Mouse (Mus musculus) stomach, postnatal 0 days (tissue): ENCODE measurements at regions not wholly inside any gene's neighbourhood (a gene's known extent, or its start where the extent isn't known, plus 50 kb on each side); places are given as distances from the start of the nearest gene placed in this dataset.
A peak's percentile ranks its signal among the peaks of the same experiment; 100 is the strongest.

ENCODE experiments used
- ATAC-seq: fragments of 200-750 bp; cut with Nextera tagmentation; 2 replicates; pipeline ENCODE4 v1.8.0; 2017; ENCODE audit not compliant: low FRiP score, low TSS enrichment
- DNase-seq: peaks from one replicate; pipeline ENCODE4 v3.0.0-alpha.2; 2016; ENCODE audit warnings: low spot score
- H3K27ac ChIP-seq: fragments of 300-500 bp; sonication (generic); replicated peaks from 2 replicates; pipeline ENCODE4 v1.5.1; 2014; ENCODE audit warnings: mild to moderate bottlenecking, control low read depth
- H3K27me3 ChIP-seq: fragments of 300-500 bp; sonication (generic); 2 replicates; pipeline ENCODE4 v1.6.1; 2014; ENCODE audit warnings: low read length; ENCODE audit not compliant: control insufficient read depth, insufficient read depth
- H3K36me3 ChIP-seq: fragments of 300-500 bp; sonication (generic); 2 replicates; pipeline ENCODE4 v1.6.1; 2014; ENCODE audit warnings: low read length, mixed read lengths; ENCODE audit not compliant: control insufficient read depth, insufficient read depth
- H3K4me1 ChIP-seq: fragments of 300-500 bp; sonication (generic); replicated peaks from 2 replicates; pipeline ENCODE4 v1.6.1; 2014; ENCODE audit warnings: antibody characterized with exemption; ENCODE audit not compliant: control insufficient read depth, insufficient read depth
- H3K4me2 ChIP-seq: fragments of 300-500 bp; sonication (generic); replicated peaks from 2 replicates; pipeline ENCODE4 v1.6.1; 2014; ENCODE audit warnings: low read depth, mild to moderate bottlenecking, control low read depth, moderate library complexity
- H3K4me3 ChIP-seq: fragments of 300-500 bp; sonication (generic); 2 replicates; pipeline ENCODE4 v1.5.1; 2014; ENCODE audit warnings: low read depth, low read length, control low read depth
- H3K9ac ChIP-seq: fragments of 300-500 bp; sonication (generic); 2 replicates; pipeline ENCODE4 v1.6.1; 2014; ENCODE audit warnings: mild to moderate bottlenecking, low read length, control low read depth, mixed read lengths
- H3K9me3 ChIP-seq: fragments of 300-500 bp; sonication (generic); 2 replicates; pipeline ENCODE4 v1.6.1; 2016; ENCODE audit warnings: low read length; ENCODE audit not compliant: control insufficient read depth
- CTCF ChIP-seq: IDR thresholded peaks from 2 replicates; pipeline ENCODE4 v1.5.1; 2016; ENCODE audit warnings: antibody characterized with exemption, low read depth, mild to moderate bottlenecking, moderate library complexity
- EP300 ChIP-seq: optimal IDR thresholded peaks from 2 replicates; pipeline ENCODE3; 2016; ENCODE audit warnings: antibody characterized with exemption
- WGBS: fragments of 180-500 bp; shearing (Covaris S2); extraction: QIAGEN DNeasy Blood & Tissue Kit; methylation state at CpG from one replicate; pipeline ENCODE4 v1.1.7; 2014; 5-methylcytosine and 5-hydroxymethylcytosine counted together

DNA sequence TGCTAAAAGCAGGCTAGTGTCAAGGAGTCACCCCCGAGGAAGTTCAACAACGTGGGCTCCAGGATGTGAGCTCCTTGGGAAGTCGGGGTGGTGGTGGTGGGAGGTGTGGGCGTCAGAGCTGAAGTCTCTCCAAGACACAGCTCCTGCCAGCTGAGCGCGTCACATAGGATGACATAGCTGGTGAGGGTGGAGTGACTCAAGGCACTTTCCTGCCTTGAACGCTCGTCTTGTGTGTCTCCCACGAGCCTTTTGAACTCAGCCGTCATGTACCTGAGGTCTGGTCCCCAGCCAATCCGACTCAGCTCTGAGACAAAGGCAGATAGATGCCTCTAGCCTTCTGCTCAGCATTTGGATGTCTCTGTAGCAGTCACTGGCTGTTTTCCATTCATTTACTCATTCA is 65.4 kb upstream of the 1600014C23Rik start:
- Histone ChIP-seq H3K9ac (no peak overlapping the region), H3K4me2 (no peak overlapping the region), H3K9me3 (no peaks in the 10 kb centered on the region), H3K27ac (no peak overlapping the region), H3K36me3 (no peaks in the 10 kb centered on the region), H3K4me1 (no peaks in the 10 kb centered on the region), H3K4me3 (no peak overlapping the region), H3K27me3 (no peaks in the 10 kb centered on the region)
- WGBS = 42% methylated on average over 11 of the region's 11 CpGs
- no peak for DNase-seq
- no peak for TF ChIP-seq CTCF
- TF ChIP-seq EP300 = no peak
- no peak for ATAC-seq

DNA sequence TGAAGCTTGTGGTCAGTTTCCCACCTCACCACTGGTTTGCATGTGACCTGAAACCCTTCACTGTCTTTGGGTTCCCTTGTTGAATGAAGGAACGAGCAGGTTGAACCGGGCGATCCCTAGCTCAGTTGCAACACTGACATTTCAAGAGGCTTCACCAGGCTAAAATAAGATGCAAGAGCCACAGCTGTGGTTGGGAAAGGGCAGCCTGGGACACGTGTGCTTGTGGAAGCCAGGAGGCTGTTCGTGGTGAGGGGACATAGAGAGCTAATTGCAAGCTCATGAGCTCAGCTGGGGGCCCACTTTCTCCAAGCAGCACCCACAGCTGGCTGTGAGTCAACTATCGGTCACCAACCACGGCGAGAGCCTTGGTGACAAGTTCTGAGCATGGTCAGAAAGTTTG is 64.8 kb upstream of the 1600014C23Rik start:
- Histone ChIP-seq H3K4me2 (no peak overlapping the region), H3K27ac (no peak overlapping the region), H3K9ac (no peak overlapping the region), H3K36me3 (no peaks in the 10 kb centered on the region), H3K27me3 (no peaks in the 10 kb centered on the region), H3K4me3 (no peak overlapping the region), H3K4me1 (no peaks in the 10 kb centered on the region), H3K9me3 (no peaks in the 10 kb centered on the region)
- no peak for ATAC-seq
- 74% methylated on average over 8 of the region's 8 CpGs for WGBS
- no peak for TF ChIP-seq CTCF
- TF ChIP-seq EP300 = no peak
- DNase-seq = no peak

- Histone ChIP-seq H3K4me1 (no peaks in the 10 kb centered on the region), H3K27me3 (no peaks in the 10 kb centered on the region), H3K36me3 (no peaks in the 10 kb centered on the region), H3K9ac (no peak overlapping the region), H3K9me3 (no peaks in the 10 kb centered on the region), H3K4me3 (no peak overlapping the region), H3K4me2 (no peak overlapping the region), H3K27ac (no peak overlapping the region)
- DNase-seq = no peak
- no peak for TF ChIP-seq CTCF
- WGBS = 66% methylated on average over 6 of the region's 6 CpGs
- ATAC-seq = peak; percentile 47; the same call in 1 of the 2 replicates
These were observed 63.5 kb upstream of the 1600014C23Rik start for GRCm38 (mm10) chr17:45797121-45797520.

DNA sequence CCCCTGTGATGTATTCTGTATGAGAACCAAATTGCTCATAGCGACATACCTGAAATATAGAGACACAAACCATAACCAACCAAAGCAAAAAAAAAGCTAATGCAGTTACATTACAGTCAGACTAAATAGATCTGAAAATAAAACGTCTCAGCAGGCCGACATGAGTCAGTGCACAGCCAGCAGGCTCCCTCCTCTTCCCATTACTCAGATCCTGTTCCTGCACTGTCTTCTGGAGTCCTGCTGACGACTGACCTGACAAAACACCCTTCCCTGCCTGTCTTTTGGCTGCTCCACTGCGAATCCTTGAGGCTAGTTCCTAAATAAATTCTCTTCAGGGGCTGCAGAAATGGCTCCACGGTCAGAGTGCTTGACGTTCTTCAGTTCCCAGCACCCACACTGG is 61.3 kb upstream of the 1600014C23Rik start:
- H3K9me3 ChIP-seq = no peaks in the 10 kb centered on the region
- ATAC-seq = no peak
- H3K36me3 ChIP-seq = no peaks in the 10 kb centered on the region
- no peak overlapping the region for H3K4me3 ChIP-seq
- H3K4me2 ChIP-seq = no peak overlapping the region
- WGBS = 70% methylated on average over 7 of the region's 7 CpGs
- no peak for DNase-seq
- TF ChIP-seq EP300 (no peak), CTCF (no peak)
- no peak overlapping the region for H3K27ac ChIP-seq
- H3K9ac ChIP-seq = no peak overlapping the region
- H3K4me1 ChIP-seq = peaks cover 5% of the 10 kb centered on the region
- no peaks in the 10 kb centered on the region for H3K27me3 ChIP-seq

DNA sequence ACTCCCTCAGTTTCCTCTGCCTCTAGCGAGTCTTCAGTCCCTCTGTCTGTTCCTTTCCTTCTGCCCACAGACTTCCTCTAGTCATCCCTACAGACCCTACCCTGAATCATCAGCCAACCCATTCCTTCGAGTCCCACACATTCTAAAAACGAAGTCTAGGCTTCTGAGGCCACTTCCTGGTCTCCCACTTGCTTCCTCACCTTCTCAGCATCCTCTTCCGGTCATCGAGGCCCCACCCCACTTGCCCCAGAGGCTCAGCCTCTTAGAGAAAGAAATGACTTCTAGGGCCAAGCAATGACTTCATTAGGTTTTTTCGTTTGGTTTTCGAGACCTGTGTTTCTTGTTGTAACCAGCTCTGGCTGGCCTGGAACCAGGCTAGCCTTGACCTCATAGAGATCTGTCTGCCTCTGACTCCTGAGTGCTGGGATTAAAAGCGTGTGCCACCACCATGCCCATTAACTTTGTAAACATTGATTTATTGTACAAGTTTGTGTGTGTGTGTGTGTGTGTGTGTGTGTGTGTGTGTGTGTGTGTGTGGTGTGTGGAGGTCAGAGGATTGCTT is 57.4 kb upstream of the 1600014C23Rik start:
- DNase-seq (no peak), ATAC-seq (no peak)
- Histone ChIP-seq H3K4me2 (no peak overlapping the region), H3K9me3 (no peaks in the 10 kb centered on the region), H3K27me3 (no peaks in the 10 kb centered on the region), H3K36me3 (no peaks in the 10 kb centered on the region), H3K4me1 (peaks cover 8% of the 10 kb centered on the region), H3K27ac (peak overlapping the region; percentile 63; the same call in 1 of the 2 replicates), H3K9ac (no peak overlapping the region), H3K4me3 (no peak overlapping the region)
- WGBS = 67% methylated on average over 8 of the region's 8 CpGs
- TF ChIP-seq CTCF (no peak), EP300 (no peak)

GRCm38 (mm10) chr17:45789777-45790176 is 56.1 kb upstream of the 1600014C23Rik start:
- WGBS = 34% methylated on average over 6 of the region's 6 CpGs
- H3K9ac ChIP-seq = no peak overlapping the region

More at GRCm38 (mm10) chr17:45789777-45790176, 56.1 kb upstream of the 1600014C23Rik start:
- Histone ChIP-seq H3K9me3 (no peaks in the 10 kb centered on the region), H3K36me3 (no peaks in the 10 kb centered on the region), H3K27me3 (no peaks in the 10 kb centered on the region), H3K4me2 (no peak overlapping the region), H3K4me1 (peaks cover 15% of the 10 kb centered on the region), H3K4me3 (no peak overlapping the region), H3K27ac (peak overlapping the region; percentile 63)
- DNase-seq (no peak), ATAC-seq (peak; percentile 82)
- TF ChIP-seq EP300 = no peak
- no peak for TF ChIP-seq CTCF
